Mouse (Mus musculus) heart, embryonic 14.5 days (tissue): ENCODE results near the gene Gcdh. TPM values are rescaled to one million over a fixed set of nuclear protein-coding genes. Genes with fewer than 3 reads are reported as not detected.
A peak's percentile ranks its signal among the peaks of the same experiment; 100 is the strongest.

Experiments
- ATAC-seq: fragments of 200-750 bp; cut with Nextera tagmentation; 2 replicates; pipeline ENCODE4 v1.8.0; 2017; ENCODE audit warnings: low read depth, moderate TSS enrichment; ENCODE audit not compliant: insufficient number of reproducible peaks, insufficient read depth, low FRiP score
- H3K27ac ChIP-seq, 2 experiments: fragments of 200-500 bp in 1 of 2; fragments of 300-500 bp in 1 of 2; sonication (generic) in 1 of 2; replicated peaks in 1 of 2; 2 replicates each; pipeline ENCODE4 v1.5.1; 2012 to 2014; ENCODE audit warnings: low read depth in 2 of 2, low read length in 2 of 2, control low read depth in 1 of 2, mild to moderate bottlenecking in 1 of 2, mixed read lengths in 1 of 2; ENCODE audit not compliant: control insufficient read depth in 1 of 2, insufficient read depth in 1 of 2
- H3K27me3 ChIP-seq: fragments of 300-500 bp; sonication (generic); 2 replicates; pipeline ENCODE4 v1.6.1; 2014; ENCODE audit warnings: mild to moderate bottlenecking, low read length, control low read depth; ENCODE audit not compliant: control insufficient read depth, insufficient read depth
- H3K36me3 ChIP-seq: fragments of 300-500 bp; sonication (generic); 2 replicates; pipeline ENCODE4 v1.6.1; 2014; ENCODE audit warnings: mild to moderate bottlenecking, control low read depth, low read length, mixed read lengths; ENCODE audit not compliant: control insufficient read depth, insufficient read depth
- H3K4me1 ChIP-seq, 2 experiments: fragments of 200-500 bp in 1 of 2; fragments of 300-500 bp in 1 of 2; sonication (generic) in 1 of 2; 2 replicates each; pipeline ENCODE4 v1.6.1; 2012 to 2014; ENCODE audit warnings: low read length in 2 of 2, control low read depth in 1 of 2, mixed read lengths in 1 of 2; ENCODE audit not compliant: control insufficient read depth in 2 of 2, insufficient read depth in 2 of 2
- H3K4me2 ChIP-seq: fragments of 300-500 bp; sonication (generic); 2 replicates; pipeline ENCODE4 v1.6.1; 2014; ENCODE audit warnings: mild to moderate bottlenecking, low read length
- H3K4me3 ChIP-seq, 2 experiments: fragments of 200-500 bp in 1 of 2; fragments of 300-500 bp in 1 of 2; sonication (generic) in 1 of 2; 2 replicates each; pipeline ENCODE4 v1.5.1; 2012 to 2014; ENCODE audit warnings: low read length in 2 of 2, mild to moderate bottlenecking in 2 of 2, control low read depth in 1 of 2, low read depth in 1 of 2, moderate library complexity in 1 of 2; ENCODE audit not compliant: control insufficient read depth in 1 of 2, insufficient read depth in 1 of 2
- H3K9ac ChIP-seq: fragments of 300-500 bp; sonication (generic); 2 replicates; pipeline ENCODE4 v1.6.1; 2014; ENCODE audit warnings: mild to moderate bottlenecking, low read length
- H3K9me3 ChIP-seq: fragments of 300-500 bp; sonication (generic); 2 replicates; pipeline ENCODE4 v1.6.1; 2016; ENCODE audit warnings: low read length, control low read depth; ENCODE audit not compliant: control insufficient read depth
- WGBS: fragments of 180-500 bp; shearing (Covaris S2); extraction: QIAGEN DNeasy Blood & Tissue Kit; methylation state at CpG from one replicate; pipeline ENCODE4 v1.1.7; 2014; 5-methylcytosine and 5-hydroxymethylcytosine counted together
- polyA plus RNA-seq: library from polyadenylated mRNA; unstranded; fragments of >200 nt; fragmentation: Nextera tagmentation; extraction: Ambion mirVana; gene quantifications from 2 replicates; pipeline ENCODE4 v1.2.1, GENCODE M21; 2014

Gcdh gene
- polyA plus RNA-seq, 1 experiment from 2014 or later: 34.0 TPM

DNA sequence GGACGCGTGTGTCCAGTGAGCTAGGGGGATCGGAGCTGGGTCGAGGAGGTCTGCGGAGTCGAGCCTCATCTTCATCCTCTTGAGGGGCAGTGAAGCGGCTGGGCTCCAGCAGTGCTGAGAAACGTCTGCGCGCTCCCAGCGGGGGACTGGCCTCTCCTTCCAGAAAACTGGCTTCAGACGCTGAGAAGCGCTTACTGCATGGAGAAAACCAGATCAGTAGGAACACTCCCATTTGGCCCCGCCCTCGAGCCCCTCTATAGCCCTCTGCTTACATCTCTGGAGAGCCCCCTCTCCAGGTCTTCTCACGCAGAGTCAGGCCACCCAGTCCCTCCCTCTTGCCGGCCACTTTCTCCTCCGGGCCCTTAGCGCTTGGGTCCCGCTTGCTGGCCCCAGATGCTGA lies 24.1 kb upstream of the Gcdh start:
- Histone ChIP-seq H3K9ac (no peak overlapping the region), H3K27me3 (peaks cover 49% of the 10 kb centered on the region), H3K9me3 (peaks cover 5% of the 10 kb centered on the region), H3K27ac (no peak overlapping the region), H3K36me3 (no peaks in the 10 kb centered on the region), H3K4me1 (peaks cover 0 to 5% of the 10 kb centered on the region in 2 experiments; a peak in 2 of 4 replicates), H3K4me3 (no peak overlapping the region), H3K4me2 (no peak overlapping the region)
- no peak for ATAC-seq
- WGBS: 21% methylated on average over 20 of the region's 20 CpGs

DNA sequence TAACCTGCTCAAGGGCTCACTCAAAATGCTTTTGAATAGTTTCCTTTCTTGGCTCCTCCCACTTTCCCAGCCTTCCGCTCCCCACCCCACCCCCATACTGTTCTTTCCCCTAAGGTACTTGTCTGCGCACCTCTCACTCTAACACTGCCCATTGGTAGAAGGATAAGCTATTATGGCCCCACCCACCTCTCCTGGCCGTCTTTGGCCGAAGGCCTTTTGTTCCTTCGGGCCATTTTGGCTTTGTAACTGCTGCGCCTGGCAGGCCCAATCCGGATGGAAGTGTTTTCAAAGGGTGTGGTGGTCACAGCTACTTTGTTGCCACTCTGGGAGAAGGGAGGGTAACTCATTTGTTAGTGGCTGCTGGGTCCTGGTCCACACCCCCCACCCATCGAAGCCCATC lies 21.5 kb upstream of the Gcdh start:
- ATAC-seq: no peak
- H3K9ac ChIP-seq: no peak overlapping the region
- no peak overlapping the region for H3K4me3 ChIP-seq
- H3K27me3 ChIP-seq: peaks cover 74% of the 10 kb centered on the region
- H3K9me3 ChIP-seq: peaks cover 5% of the 10 kb centered on the region
- H3K4me2 ChIP-seq: no peak overlapping the region
- peaks cover 0 to 6% of the 10 kb centered on the region in 2 experiments; a peak in 2 of 4 replicates for H3K4me1 ChIP-seq
- WGBS: 85% methylated on average over 8 of the region's 8 CpGs
- no peaks in the 10 kb centered on the region for H3K36me3 ChIP-seq
- H3K27ac ChIP-seq: no peak overlapping the region

GRCm38 (mm10) chr8:84913960-84914359 lies 20.2 kb upstream of the Gcdh start:
- ATAC-seq: no peak
- Histone ChIP-seq H3K9me3 (peaks cover 5% of the 10 kb centered on the region), H3K27me3 (peaks cover 80% of the 10 kb centered on the region), H3K4me1 (peaks cover under 1 to 8% of the 10 kb centered on the region in 2 experiments; a peak in 2 of 4 replicates), H3K36me3 (no peaks in the 10 kb centered on the region), H3K27ac (no peak overlapping the region), H3K4me3 (peak overlapping the region in 1 of 2 experiments; percentile 45; a peak in 1 of 4 replicates), H3K4me2 (no peak overlapping the region), H3K9ac (no peak overlapping the region)
- WGBS: 33% methylated on average over 4 of the region's 4 CpGs

DNA sequence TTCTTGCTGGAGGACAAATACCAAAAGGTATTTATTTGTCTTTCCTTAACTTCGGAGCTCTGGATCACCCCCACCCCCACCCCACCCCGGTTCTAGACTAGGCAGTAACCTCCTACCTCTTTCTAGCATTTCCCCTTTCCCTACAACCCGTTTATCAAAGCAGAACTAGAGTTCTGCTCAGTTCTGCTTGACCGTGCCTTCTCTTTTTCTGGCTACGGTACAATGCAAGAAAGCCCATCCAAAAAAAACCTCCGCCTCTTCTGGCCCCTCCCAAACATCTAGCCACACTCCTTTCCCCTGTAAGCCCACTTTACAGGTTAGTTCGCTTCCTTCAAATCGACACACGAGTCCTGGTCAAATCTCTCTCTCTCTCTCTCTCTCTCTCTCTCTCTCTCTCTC lies 19.8 kb upstream of the Gcdh start:
- H3K27ac ChIP-seq: no peak overlapping the region
- ATAC-seq: no peak
- WGBS: 11% methylated on average over 9 of the region's 9 CpGs
- H3K9ac ChIP-seq: peak overlapping the region; percentile 52
- peak overlapping the region; percentile 87 for H3K4me2 ChIP-seq
- peak overlapping the region; percentile 45 to 49 for H3K4me3 ChIP-seq
- peaks cover 76% of the 10 kb centered on the region for H3K27me3 ChIP-seq
- no peaks in the 10 kb centered on the region for H3K36me3 ChIP-seq
- H3K9me3 ChIP-seq: peaks cover 5% of the 10 kb centered on the region
- peaks cover 2 to 11% of the 10 kb centered on the region in 2 experiments; a peak in 2 of 4 replicates for H3K4me1 ChIP-seq

DNA sequence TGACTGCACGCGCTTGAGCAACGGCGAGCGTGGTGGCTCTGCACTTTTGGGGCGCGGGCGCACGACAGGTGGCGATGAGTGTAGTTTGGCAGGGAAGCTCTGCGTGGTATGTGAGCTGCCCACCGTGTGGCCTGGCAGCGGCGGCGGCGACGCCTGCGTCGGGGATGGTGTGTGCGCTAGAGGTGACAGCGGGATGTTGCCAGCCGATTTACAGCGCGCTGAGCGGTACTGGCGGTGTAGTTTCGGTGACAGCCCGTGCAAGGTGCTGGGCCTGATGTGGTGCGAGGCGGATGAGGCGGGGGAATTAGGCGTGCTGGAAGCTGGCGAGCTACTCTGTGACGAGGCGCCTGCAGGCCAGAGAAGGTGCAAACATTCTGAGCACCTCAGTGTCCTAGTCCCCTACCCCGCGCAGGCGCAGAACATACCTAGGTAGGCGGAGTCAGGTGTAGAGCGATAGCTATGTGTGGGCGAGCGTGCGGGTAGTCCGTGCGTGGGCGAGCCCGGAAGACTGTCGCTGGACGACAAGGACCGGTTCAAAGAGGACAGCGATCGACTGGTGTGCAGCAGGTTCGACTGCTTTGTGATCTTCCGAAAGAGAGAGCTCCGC lies 19.3 kb upstream of the Gcdh start:
- H3K27ac ChIP-seq: no peak overlapping the region
- peaks cover 5% of the 10 kb centered on the region for H3K9me3 ChIP-seq
- peaks cover 3 to 11% of the 10 kb centered on the region in 2 experiments; a peak in 2 of 4 replicates for H3K4me1 ChIP-seq
- H3K4me2 ChIP-seq: peak overlapping the region; percentile 87
- H3K27me3 ChIP-seq: peaks cover 71% of the 10 kb centered on the region
- H3K9ac ChIP-seq: peak overlapping the region; percentile 52
- no peaks in the 10 kb centered on the region for H3K36me3 ChIP-seq
- 2% methylated on average over 55 of the region's 55 CpGs for WGBS
- H3K4me3 ChIP-seq: peak overlapping the region; percentile 45 to 49
- ATAC-seq: peak; percentile 55; the same call in 1 of the 2 replicates

DNA sequence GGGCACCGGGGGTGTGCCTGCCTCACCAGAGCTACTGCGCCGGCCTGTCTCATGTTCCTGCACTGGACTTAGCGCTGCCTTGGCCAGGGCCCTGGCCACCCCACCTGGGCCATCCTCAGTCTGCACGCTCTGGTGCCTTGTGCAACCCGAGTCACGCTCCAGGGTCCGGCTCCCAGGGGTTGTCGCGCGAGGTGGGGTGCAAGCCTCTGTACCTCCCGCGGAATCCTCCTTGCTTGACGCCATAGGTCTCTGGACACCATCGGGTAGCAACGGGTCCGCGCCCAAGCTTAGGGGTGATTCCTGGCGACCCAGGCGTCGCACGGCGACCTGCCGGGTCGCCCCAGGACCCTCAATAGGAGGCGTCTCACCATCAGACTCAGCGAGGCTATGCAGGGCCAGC lies 18.7 kb upstream of the Gcdh start:
- WGBS: 15% methylated on average over 27 of the region's 27 CpGs
- H3K9ac ChIP-seq: peak overlapping the region; percentile 52
- H3K9me3 ChIP-seq: peaks cover 5% of the 10 kb centered on the region
- peak overlapping the region; percentile 45 to 49; a peak in 3 of 4 replicates for H3K4me3 ChIP-seq
- ATAC-seq: no peak
- no peak overlapping the region for H3K27ac ChIP-seq
- peaks cover 67% of the 10 kb centered on the region for H3K27me3 ChIP-seq
- H3K36me3 ChIP-seq: no peaks in the 10 kb centered on the region
- H3K4me2 ChIP-seq: peak overlapping the region; percentile 87
- H3K4me1 ChIP-seq: peaks cover 4 to 11% of the 10 kb centered on the region in 2 experiments; a peak in 2 of 4 replicates

DNA sequence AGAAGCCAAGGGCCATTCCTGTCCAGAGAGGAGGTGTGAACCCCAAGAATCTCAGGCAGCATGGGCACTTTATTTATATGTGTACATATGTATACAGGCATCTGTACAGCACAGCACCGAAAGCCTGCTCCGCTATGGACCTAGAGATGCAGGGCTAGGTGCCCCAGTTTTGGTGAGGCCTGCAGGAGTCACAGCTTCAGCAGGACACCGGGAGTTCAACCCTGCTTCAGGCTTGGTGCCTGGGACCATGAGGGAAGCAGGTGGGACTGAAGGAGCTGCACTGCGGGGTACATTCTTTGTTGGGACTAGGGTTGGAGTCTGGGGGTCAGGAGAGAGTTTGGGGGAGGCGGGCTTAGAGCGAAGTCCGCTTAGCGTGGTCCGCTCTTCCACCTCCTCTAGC lies 18.1 kb upstream of the Gcdh start:
- no peak for ATAC-seq
- Histone ChIP-seq H3K4me2 (no peak overlapping the region), H3K4me1 (peaks cover 4 to 11% of the 10 kb centered on the region in 2 experiments; a peak in 2 of 4 replicates), H3K27ac (no peak overlapping the region), H3K4me3 (no peak overlapping the region), H3K27me3 (peaks cover 66% of the 10 kb centered on the region), H3K9me3 (peaks cover 5% of the 10 kb centered on the region), H3K36me3 (no peaks in the 10 kb centered on the region), H3K9ac (no peak overlapping the region)
- 75% methylated on average over 9 of the region's 9 CpGs for WGBS

DNA sequence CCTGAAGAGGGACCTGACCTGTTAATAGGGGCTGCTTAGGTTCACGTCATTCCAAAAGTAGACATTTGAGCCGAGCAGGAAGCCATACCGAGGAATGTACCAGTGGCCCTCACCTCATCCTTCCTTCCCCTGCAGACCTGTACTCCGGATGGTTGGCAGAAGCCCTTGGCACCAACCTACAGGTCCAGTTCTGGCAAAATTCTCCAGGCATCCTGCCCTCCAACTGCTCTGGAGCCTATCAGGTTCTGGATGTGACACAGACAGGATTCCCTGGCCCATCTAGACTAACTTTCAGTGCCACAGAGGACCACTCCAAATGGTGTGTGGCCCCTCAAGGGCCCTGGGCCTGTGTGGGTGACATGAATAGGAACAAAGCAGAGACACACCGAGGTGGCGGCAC lies 16.8 kb upstream of the Gcdh start:
- ATAC-seq: no peak
- Histone ChIP-seq H3K9ac (no peak overlapping the region), H3K9me3 (peaks cover 5% of the 10 kb centered on the region), H3K27me3 (peaks cover 53% of the 10 kb centered on the region), H3K4me2 (no peak overlapping the region), H3K27ac (no peak overlapping the region), H3K4me1 (peaks cover 4 to 11% of the 10 kb centered on the region in 2 experiments; a peak in 2 of 4 replicates), H3K4me3 (no peak overlapping the region), H3K36me3 (no peaks in the 10 kb centered on the region)
- 83% methylated on average over 6 of the region's 6 CpGs for WGBS
